Mouse (Mus musculus) myocyte (in vitro differentiated cells): Measurements from ENCODE around the gene Mrgpre. TPM values are rescaled to one million over a fixed set of nuclear protein-coding genes. Genes with fewer than 3 reads are reported as not detected.
A peak's percentile ranks its signal among the peaks of the same experiment; 100 is the strongest.

ENCODE experiments used
- H3K27me3 ChIP-seq: one replicate; pipeline ENCODE4 v1.6.1; 2011; ENCODE audit not compliant: control insufficient read depth, insufficient read depth, insufficient read length
- H3K36me3 ChIP-seq: one replicate; pipeline ENCODE4 v1.6.1; 2011; ENCODE audit not compliant: control insufficient read depth, insufficient read depth
- H3K4me2 ChIP-seq: one replicate; pipeline ENCODE4 v1.6.1; 2011; ENCODE audit warnings: low read depth, control low read depth
- H3K4me3 ChIP-seq: one replicate; pipeline ENCODE4 v1.5.1; 2011; ENCODE audit warnings: mild to moderate bottlenecking, control low read depth, moderate library complexity
- H3K79me2 ChIP-seq: one replicate; pipeline ENCODE4 v1.6.1; 2011; ENCODE audit not compliant: control insufficient read depth, insufficient read depth
- H3ac ChIP-seq: one replicate; pipeline ENCODE4 v1.6.1; 2011; ENCODE audit not compliant: control insufficient read depth, insufficient read length
- CEBPB ChIP-seq: IDR thresholded peaks from 2 replicates; pipeline ENCODE4 v1.6.1; 2011; ENCODE audit warnings: mild to moderate bottlenecking, moderate library complexity; ENCODE audit not compliant: poor library complexity, insufficient read depth, severe bottlenecking
- E2F4 ChIP-seq: IDR thresholded peaks from one replicate; pipeline ENCODE4 v1.6.1; 2011; ENCODE audit warnings: mild to moderate bottlenecking, control low read depth, moderate library complexity; ENCODE audit not compliant: insufficient read depth
- MAX ChIP-seq: IDR thresholded peaks from one replicate; pipeline ENCODE4 v1.6.1; 2011; ENCODE audit warnings: low read depth, mild to moderate bottlenecking, control low read depth
- MYOD1 ChIP-seq, 3 experiments: IDR thresholded peaks; one replicate each; pipeline ENCODE4 v1.6.1; 2011; ENCODE audit warnings: control low read depth in 2 of 3, low read depth in 2 of 3, mild to moderate bottlenecking in 2 of 3, moderate library complexity in 1 of 3; ENCODE audit not compliant: insufficient read length in 2 of 3, control insufficient read depth in 1 of 3
- MYOG ChIP-seq, 3 experiments: IDR thresholded peaks; one replicate each; pipeline ENCODE4 v1.6.1; 2011; ENCODE audit warnings: control low read depth in 2 of 3, low read depth in 2 of 3, mild to moderate bottlenecking in 2 of 3; ENCODE audit not compliant: insufficient read length in 2 of 3, control insufficient read depth in 1 of 3, insufficient read depth in 1 of 3
- POLR2A ChIP-seq: IDR thresholded peaks from one replicate; pipeline ENCODE4 v1.6.1; 2011; ENCODE audit warnings: low read depth, mild to moderate bottlenecking, control low read depth, moderate library complexity; ENCODE audit not compliant: insufficient read length
- POLR2AphosphoS2 ChIP-seq: IDR thresholded peaks from one replicate; pipeline ENCODE4 v1.6.1; 2011; ENCODE audit warnings: low read depth, control low read depth; ENCODE audit not compliant: insufficient read length
- REST ChIP-seq: IDR thresholded peaks from one replicate; pipeline ENCODE4 v1.6.1; 2011; ENCODE audit warnings: mild to moderate bottlenecking, control low read depth, moderate library complexity; ENCODE audit not compliant: insufficient read depth, insufficient read length
- SRF ChIP-seq: IDR thresholded peaks from one replicate; pipeline ENCODE4 v1.6.1; 2011; ENCODE audit warnings: low read depth; ENCODE audit not compliant: control insufficient read depth, insufficient read length
- TCF12 ChIP-seq: IDR thresholded peaks from one replicate; pipeline ENCODE4 v1.6.1; 2011; ENCODE audit warnings: mild to moderate bottlenecking, control low read depth; ENCODE audit not compliant: poor library complexity, insufficient read depth, severe bottlenecking
- TCF3 ChIP-seq: IDR thresholded peaks from one replicate; pipeline ENCODE4 v1.6.1; 2011; ENCODE audit warnings: low read depth, control low read depth; ENCODE audit not compliant: insufficient read length
- USF1 ChIP-seq: IDR thresholded peaks from one replicate; pipeline ENCODE4 v1.6.1; 2011; ENCODE audit warnings: low read depth, mild to moderate bottlenecking, control low read depth, moderate library complexity
- polyA plus RNA-seq: library from polyadenylated mRNA; unstranded; fragments of >200 nt; fragmentation: generic; extraction: Trizol; gene quantifications from one replicate; pipeline ENCODE4 v1.2.1, GENCODE M21; 2012; ENCODE audit warnings: missing spikeins

Gene Mrgpre
- 1.9 TPM for polyA plus RNA-seq

GRCm38 (mm10) chr7:143783996-143784829 is at the start of gene Mrgpre:
Gene Mrgpre, minus strand, starts transcription at chr7:143784500.
- TF ChIP-seq E2F4 = no peak
- TF ChIP-seq USF1 = peak; percentile 57
- TF ChIP-seq MYOG (IDR thresholded peaks at IDR 0.05; ENCODE audit: control insufficient read depth in 1 of 3, insufficient read depth in 1 of 3, insufficient read length in 2 of 3, low read depth in 2 of 3) = peak; percentile 57 to 93 (median 92)
- TF ChIP-seq POLR2AphosphoS2 = peak; percentile 73
- no peak for TF ChIP-seq CEBPB
- TF ChIP-seq POLR2A = peak; percentile 57
- TF ChIP-seq MYOD1 (IDR thresholded peaks at IDR 0.05; ENCODE audit: control insufficient read depth in 1 of 3, insufficient read length in 2 of 3, low read depth in 2 of 3) = peak in 2 of 3 experiments; percentile 75 to 85
- TF ChIP-seq TCF3 = no peak
- no peak for TF ChIP-seq REST
- TF ChIP-seq TCF12 = peak; percentile 84
- peak within 1 kb of the TSS; percentile 89 for H3K4me2 ChIP-seq
- H3K27me3 ChIP-seq = no peaks in the 10 kb centered on the region
- no peaks in the 10 kb centered on the region for H3K79me2 ChIP-seq
- H3K36me3 ChIP-seq = no peaks in the 10 kb centered on the region
- H3K4me3 ChIP-seq = peak within 1 kb of the TSS; percentile 10
- H3ac ChIP-seq = peak within 1 kb of the TSS; percentile 7

GRCm38 (mm10) chr7:143833581-143834190 is 49.4 kb upstream of the Mrgpre start:
- Histone ChIP-seq H3K36me3 (peaks cover 18% of the 10 kb centered on the region), H3K27me3 (no peaks in the 10 kb centered on the region), H3K4me2 (peak overlapping the region; percentile 94), H3K79me2 (peaks cover 66% of the 10 kb centered on the region), H3K4me3 (no peak overlapping the region), H3ac (no peak overlapping the region)
- TF ChIP-seq REST (no peak), MYOD1 (IDR thresholded peaks at IDR 0.05; ENCODE audit: control insufficient read depth in 1 of 3, insufficient read length in 2 of 3, low read depth in 2 of 3) (no peak), SRF (no peak), MYOG (IDR thresholded peaks at IDR 0.05; ENCODE audit: control insufficient read depth in 1 of 3, insufficient read depth in 1 of 3, insufficient read length in 2 of 3, low read depth in 2 of 3) (no peak), MAX (no peak), CEBPB (no peak), TCF3 (no peak), POLR2AphosphoS2 (no peak), TCF12 (no peak), USF1 (no peak), E2F4 (no peak), POLR2A (no peak)

- peak overlapping the region; percentile 70 for H3K4me3 ChIP-seq
- TF ChIP-seq MYOG (IDR thresholded peaks at IDR 0.05; ENCODE audit: control insufficient read depth in 1 of 3, insufficient read depth in 1 of 3, insufficient read length in 2 of 3, low read depth in 2 of 3) (peak in 1 of 3 experiments; percentile 72), CEBPB (no peak), MYOD1 (IDR thresholded peaks at IDR 0.05; ENCODE audit: control insufficient read depth in 1 of 3, insufficient read length in 2 of 3, low read depth in 2 of 3) (peak in 2 of 3 experiments; percentile 15 to 86)
- H3K27me3 ChIP-seq = no peaks in the 10 kb centered on the region
- H3K4me2 ChIP-seq = peak overlapping the region; percentile 94
- peaks cover 66% of the 10 kb centered on the region for H3K79me2 ChIP-seq
- H3K36me3 ChIP-seq = peaks cover 18% of the 10 kb centered on the region
- H3ac ChIP-seq = no peak overlapping the region
Measured at GRCm38 (mm10) chr7:143832611-143833010, 48.3 kb upstream of the Mrgpre start.

- Histone ChIP-seq H3K4me3 (peak overlapping the region; percentile 70), H3K27me3 (no peaks in the 10 kb centered on the region), H3K79me2 (peaks cover 62% of the 10 kb centered on the region), H3K4me2 (peak overlapping the region; percentile 94), H3ac (no peak overlapping the region), H3K36me3 (peaks cover 14% of the 10 kb centered on the region)
- TF ChIP-seq POLR2A (peak; percentile 27), MAX (no peak), USF1 (peak; percentile 43)
Measured at GRCm38 (mm10) chr7:143832196-143832595, 47.9 kb upstream of the Mrgpre start.

- H3ac ChIP-seq = peak overlapping the region; percentile 28
- TF ChIP-seq POLR2A (no peak), USF1 (no peak), REST (no peak), TCF12 (no peak), SRF (no peak), MYOD1 (IDR thresholded peaks at IDR 0.05; ENCODE audit: control insufficient read depth in 1 of 3, insufficient read length in 2 of 3, low read depth in 2 of 3) (no peak), E2F4 (no peak), TCF3 (no peak), MAX (no peak), CEBPB (no peak), MYOG (IDR thresholded peaks at IDR 0.05; ENCODE audit: control insufficient read depth in 1 of 3, insufficient read depth in 1 of 3, insufficient read length in 2 of 3, low read depth in 2 of 3) (no peak), POLR2AphosphoS2 (no peak)
Measured at GRCm38 (mm10) chr7:143830399-143830798, 46.1 kb upstream of the Mrgpre start.

More at GRCm38 (mm10) chr7:143830399-143830798, 46.1 kb upstream of the Mrgpre start:
- Histone ChIP-seq H3K4me3 (peak overlapping the region; percentile 70), H3K27me3 (no peaks in the 10 kb centered on the region), H3K79me2 (peaks cover 52% of the 10 kb centered on the region), H3K36me3 (no peaks in the 10 kb centered on the region), H3K4me2 (peak overlapping the region; percentile 94)
